Mouse (Mus musculus) heart, postnatal 36 days (tissue): ENCODE results near the gene Mnat1. TPM values are rescaled to one million over a fixed set of nuclear protein-coding genes. Genes with fewer than 3 reads are reported as not detected.

Experiments
- DNase-seq, 2 experiments: peaks; one replicate each; pipeline ENCODE4 v3.0.0; 2021 to 2022
- intact Hi-C: fragments of 180-260 bp; cut with DNase I; formaldehyde crosslinking; loops from one replicate; pipeline ENCODE4 v1.15.1; 2025
- total RNA-seq, 2 experiments: library from RNA; stranded (reverse); gene quantifications; 2 replicates each; pipeline ENCODE4 v1.2.3; 2021

The Mnat1 gene
- total RNA-seq, 2 experiments from 2014 or later: 16.6 to 20.1 TPM

GRCm38 (mm10) chr12:73218632-73219031 is 95.1 kb downstream of the Mnat1 start:
- DNase-seq: no peak
- intact Hi-C loops: no loop called here

GRCm38 (mm10) chr12:73221235-73221634 is 97.7 kb downstream of the Mnat1 start:
- intact Hi-C loops: no loop called here
- no peak for DNase-seq

- intact Hi-C loops: no loop called here
- DNase-seq: no peak
Observed at GRCm38 (mm10) chr12:73223872-73224271, 100.4 kb downstream of the Mnat1 start.

- intact Hi-C loops: no loop called here
Observed at GRCm38 (mm10) chr12:73228427-73228826, 104.9 kb downstream of the Mnat1 start.

GRCm38 (mm10) chr12:73230196-73230595 is 106.7 kb downstream of the Mnat1 start:
- DNase-seq: no peak
- intact Hi-C loops: no loop called here

More at GRCm38 (mm10) chr12:73228427-73228826, 104.9 kb downstream of the Mnat1 start:
- DNase-seq: no peak

GRCm38 (mm10) chr12:73231552-73231951 is 108.0 kb downstream of the Mnat1 start:
- DNase-seq: no peak

GRCm38 (mm10) chr12:73232586-73232985 is 109.1 kb downstream of the Mnat1 start:
- intact Hi-C loops: no loop called here
- DNase-seq: no peak

More at GRCm38 (mm10) chr12:73231552-73231951, 108.0 kb downstream of the Mnat1 start:
- intact Hi-C loops: no loop called here

GRCm38 (mm10) chr12:73241960-73242359 is 118.4 kb downstream of the Mnat1 start:
- no peak for DNase-seq
- intact Hi-C loops: no loop called here

GRCm38 (mm10) chr12:73245687-73246086 is 122.2 kb downstream of the Mnat1 start:
- DNase-seq: no peak
- intact Hi-C loops: no loop called here

GRCm38 (mm10) chr12:73255006-73255405 is 131.5 kb downstream of the Mnat1 start:
- DNase-seq: no peak
- intact Hi-C loops: no loop called here

GRCm38 (mm10) chr12:73259269-73259668 is 135.8 kb downstream of the Mnat1 start:
- no peak for DNase-seq
- intact Hi-C loops: no loop called here

GRCm38 (mm10) chr12:73260339-73260738 is 136.8 kb downstream of the Mnat1 start:
- no peak for DNase-seq
- intact Hi-C loops: no loop called here

GRCm38 (mm10) chr12:73265381-73265978 is 142.0 kb downstream of the Mnat1 start:
- no peak for DNase-seq
- intact Hi-C loops: no loop called here

GRCm38 (mm10) chr12:73266597-73266996 is 143.1 kb downstream of the Mnat1 start:
- intact Hi-C loops: no loop called here
- DNase-seq: no peak

- DNase-seq: no peak
- intact Hi-C loops: no loop called here
Observed at GRCm38 (mm10) chr12:73268497-73268896, 145.0 kb downstream of the Mnat1 start.

GRCm38 (mm10) chr12:73269531-73269930 is 146.0 kb downstream of the Mnat1 start:
- intact Hi-C loops: no loop called here
- DNase-seq: no peak

- DNase-seq: no peak
- intact Hi-C loops: no loop called here
Observed at GRCm38 (mm10) chr12:73269933-73270332, 146.4 kb downstream of the Mnat1 start.

- DNase-seq: no peak
- intact Hi-C loops: loop anchor here (1.0 kb wide), 1 partner anchor 28 kb away; no protein-coding TSS in a partner anchor
Observed at GRCm38 (mm10) chr12:73274921-73275320, 151.4 kb downstream of the Mnat1 start.

GRCm38 (mm10) chr12:73286287-73287092 is 163.0 kb downstream of the Mnat1 start, which contains the start of the genes Trmt5 and Slc38a6:
Trmt5 (minus strand) TSS chr12:73286710.
Slc38a6 (plus strand) TSS chr12:73286779.
- DNase-seq: peak; percentile 90 to 93
- intact Hi-C loops: loop anchor here (2.0 to 5.0 kb wide), 2 partner anchors 230 to 239 kb away; no protein-coding TSS in a partner anchor

- peak; percentile 14 to 28 for DNase-seq
- intact Hi-C loops: loop anchor here (2.0 to 5.0 kb wide), 2 partner anchors 229 to 240 kb away; no protein-coding TSS in a partner anchor
Observed at GRCm38 (mm10) chr12:73287609-73288008, 164.1 kb downstream of the Mnat1 start.

- DNase-seq: no peak
- intact Hi-C loops: loop anchor here (5.0 kb wide), 1 partner anchor 241 kb away; no protein-coding TSS in a partner anchor
Observed at GRCm38 (mm10) chr12:73288626-73289025, 165.1 kb downstream of the Mnat1 start.
